Comparison of ENCODE assay signal across 17 mouse cellular contexts in the genomic region with DNA sequence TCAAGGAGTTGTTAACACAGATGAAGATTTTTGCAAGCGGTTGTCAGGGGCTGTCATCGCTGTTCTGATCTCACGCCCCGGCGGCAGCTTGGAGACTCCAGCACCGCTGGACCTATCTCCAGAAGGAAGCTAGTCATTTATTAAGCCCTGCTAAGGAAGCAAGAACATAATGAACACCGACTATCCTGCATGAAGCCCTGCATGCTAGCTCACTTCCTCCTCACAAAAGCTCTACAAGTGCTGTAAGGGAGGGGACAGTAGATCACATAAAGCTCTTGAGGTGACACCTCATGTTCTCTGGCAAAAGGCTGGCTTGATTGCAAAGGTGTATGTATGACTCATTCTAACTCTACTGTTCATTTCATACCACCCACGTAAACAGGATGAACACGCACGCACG. TPM values are rescaled to one million over a fixed set of nuclear protein-coding genes. Genes with fewer than 3 reads are reported as not detected.
DNase-seq lines count a peak whose midpoint lies in the region; ATAC-seq lines count a peak whose summit lies in the region.
"Had no signal": no experiment of that assay in that cellular context is flagged by ENCODE, and none has a peak within 500 bp of the region (broad histone marks: within the 10 kb centered on the region; RNA-seq: fewer than 3 reads in every experiment).

No protein-coding gene starts in this region.

- H3K36me3 ChIP-seq in intestine, embryonic 16.5 days (ENCODE audit: control insufficient read depth, insufficient read depth, low read length): no peaks in the 10 kb centered on the region
- H3K36me3 ChIP-seq in hindbrain, embryonic 16.5 days (ENCODE audit: control insufficient read depth, insufficient read depth, low read length): no peaks in the 10 kb centered on the region
- H3K36me3 ChIP-seq: embryonic facial prominence, embryonic 13.5 days; forebrain, embryonic 12.5 days; heart, embryonic 15.5 days; hindbrain, embryonic 10.5 days; neural tube, embryonic 13.5 days had no signal

- no peak overlapping the region for H3K27ac ChIP-seq in intestine, embryonic 16.5 days (ENCODE audit: low read length)
- H3K27ac ChIP-seq in hindbrain, embryonic 16.5 days (ENCODE audit: low read depth, low read length): no peak overlapping the region
- H3K27ac ChIP-seq: embryonic facial prominence, embryonic 13.5 days; forebrain, embryonic 12.5 days; heart, embryonic 15.5 days; hindbrain, embryonic 10.5 days; macrophage; neural tube, embryonic 13.5 days had no signal

- no peaks in the 10 kb centered on the region for H3K9me3 ChIP-seq in intestine, embryonic 16.5 days (ENCODE audit: control insufficient read depth, low read length)
- no peaks in the 10 kb centered on the region for H3K9me3 ChIP-seq in hindbrain, embryonic 16.5 days (ENCODE audit: control insufficient read depth, low read length)
- H3K9me3 ChIP-seq: embryonic facial prominence, embryonic 13.5 days; forebrain, embryonic 12.5 days; heart, embryonic 15.5 days; hindbrain, embryonic 10.5 days; neural tube, embryonic 13.5 days had no signal

- no peaks in the 10 kb centered on the region for H3K27me3 ChIP-seq in intestine, embryonic 16.5 days (replicated peaks; ENCODE audit: control insufficient read depth, insufficient read depth, low read length)
- H3K27me3 ChIP-seq in hindbrain, embryonic 16.5 days (replicated peaks; ENCODE audit: control insufficient read depth, insufficient read depth, low read length): no peaks in the 10 kb centered on the region
- H3K27me3 ChIP-seq: embryonic facial prominence, embryonic 13.5 days; forebrain, embryonic 12.5 days; heart, embryonic 15.5 days; neural tube, embryonic 13.5 days had no signal

- H3K4me1 ChIP-seq in intestine, embryonic 16.5 days (ENCODE audit: control insufficient read depth, insufficient read depth, low read length): no peaks in the 10 kb centered on the region
- H3K4me1 ChIP-seq in hindbrain, embryonic 16.5 days (ENCODE audit: control insufficient read depth, insufficient read depth, low read depth, low read length): no peaks in the 10 kb centered on the region
- H3K4me1 ChIP-seq: forebrain, embryonic 12.5 days; neural tube, embryonic 13.5 days had no signal

- H3K4me2 ChIP-seq in intestine, embryonic 16.5 days (ENCODE audit: low read depth, low read length): no peak overlapping the region
- no peak overlapping the region for H3K4me2 ChIP-seq in hindbrain, embryonic 16.5 days (ENCODE audit: low read length)
- H3K4me2 ChIP-seq: embryonic facial prominence, embryonic 13.5 days; forebrain, embryonic 12.5 days; heart, embryonic 15.5 days; neural tube, embryonic 13.5 days had no signal

- peak; percentile 69 for ATAC-seq in intestine, embryonic 16.5 days
- ATAC-seq in hindbrain, embryonic 16.5 days: no peak
- ATAC-seq: midbrain, embryonic 16.5 days had no signal

- no peak overlapping the region for H3K4me3 ChIP-seq in intestine, embryonic 16.5 days (ENCODE audit: low read length)
- H3K4me3 ChIP-seq in hindbrain, embryonic 16.5 days (ENCODE audit: low read length): no peak overlapping the region
- H3K4me3 ChIP-seq: embryonic facial prominence, embryonic 13.5 days; forebrain, embryonic 12.5 days; heart, embryonic 15.5 days; hindbrain, embryonic 10.5 days; neural tube, embryonic 13.5 days had no signal

- peak; percentile 85 for DNase-seq in CD4-positive helper T cell, adult 2 months (ENCODE audit: low read depth, low spot score)
- DNase-seq in CD4-positive, CD25-positive, alpha-beta regulatory T cell, adult 2 months (ENCODE audit: low read depth, low spot score): peak; percentile 79
- peak; percentile 13 for DNase-seq in lung, postnatal 36 days
- DNase-seq in adrenal gland, adult 8-10 months: no peak
- DNase-seq in adrenal gland, adult 2 months: no peak
- DNase-seq: cerebellum, adult 11-12 months; heart, adult 11 months; layer of hippocampus, adult 9-11 months had no signal

- 72% methylated on average over 11 of the region's 11 CpGs for WGBS in intestine, embryonic 16.5 days
- 91% methylated on average over 11 of the region's 11 CpGs for WGBS in hindbrain, embryonic 16.5 days

- H3K9ac ChIP-seq in intestine, embryonic 16.5 days (ENCODE audit: low read depth, low read length): no peak overlapping the region
- H3K9ac ChIP-seq in hindbrain, embryonic 16.5 days (ENCODE audit: low read depth, low read length): no peak overlapping the region
- H3K9ac ChIP-seq: embryonic facial prominence, embryonic 13.5 days; forebrain, embryonic 12.5 days; heart, embryonic 15.5 days; neural tube, embryonic 13.5 days had no signal

RNA-seq across cellular contexts. Expression of gene Aebp2, which starts 7.8 kb away (rescaled TPM):
- polyA plus RNA-seq in intestine, embryonic 16.5 days (2015; fragmentation: Nextera tagmentation; extraction: Ambion mirVana): 6.4 and 7.3 TPM in 2 replicates
- polyA plus RNA-seq in hindbrain, embryonic 16.5 days (2015; fragmentation: Nextera tagmentation; extraction: Ambion mirVana): 6.2 and 7.7 TPM in 2 replicates
- total RNA-seq in adrenal gland, adult 8-10 months (2022): 10 to 100 TPM; 38.0 to 55.7 (median 50.2) TPM
- 10 to 100 TPM; 40.5 to 45.9 TPM for total RNA-seq in adrenal gland, adult 2 months (2021)
- polyA plus RNA-seq in adrenal gland, adult 2 months (2012; rRNA removed): 18.9 and 19.4 TPM in 2 replicates

Comparison
In these comparisons a context has a peak if more than half of its experiments do, and no peak if none do; other contexts are left out.
1. DNase-seq: peak in CD4-positive helper T cell, adult 2 months (single experiment), CD4-positive, CD25-positive, alpha-beta regulatory T cell, adult 2 months (single experiment) and lung, postnatal 36 days (single experiment); none in adrenal gland, adult 8-10 months (single experiment) and adrenal gland, adult 2 months (single experiment).